Mouse (Mus musculus) urinary bladder, postnatal 14 days (tissue): ENCODE measurements around the gene Lrrc4c.

Experiments used
- DNase-seq: peaks from one replicate; pipeline ENCODE4 v3.0.0; 2021; ENCODE audit warnings: low spot score

Gene Lrrc4c

DNA sequence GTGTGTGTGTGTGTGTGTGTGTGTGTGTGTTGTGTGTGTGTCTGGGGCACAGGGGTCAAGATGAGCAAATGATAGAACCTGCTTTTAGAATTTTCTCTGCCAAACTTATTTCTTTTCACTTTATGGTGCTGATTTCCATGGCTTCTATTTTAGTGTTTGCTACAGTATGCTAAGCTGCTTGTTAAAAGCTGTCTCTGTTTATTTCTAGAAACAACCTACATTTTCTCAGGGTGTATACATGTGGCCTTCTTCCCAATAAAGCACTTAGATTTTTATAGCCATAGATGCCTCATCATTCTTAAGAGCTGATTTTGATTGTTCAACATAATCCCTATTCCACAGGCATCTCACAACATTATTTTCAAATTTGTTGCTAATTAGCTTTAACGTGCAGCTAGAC is 229.2 kb downstream of the Lrrc4c start:
- DNase-seq, result no peak

DNA sequence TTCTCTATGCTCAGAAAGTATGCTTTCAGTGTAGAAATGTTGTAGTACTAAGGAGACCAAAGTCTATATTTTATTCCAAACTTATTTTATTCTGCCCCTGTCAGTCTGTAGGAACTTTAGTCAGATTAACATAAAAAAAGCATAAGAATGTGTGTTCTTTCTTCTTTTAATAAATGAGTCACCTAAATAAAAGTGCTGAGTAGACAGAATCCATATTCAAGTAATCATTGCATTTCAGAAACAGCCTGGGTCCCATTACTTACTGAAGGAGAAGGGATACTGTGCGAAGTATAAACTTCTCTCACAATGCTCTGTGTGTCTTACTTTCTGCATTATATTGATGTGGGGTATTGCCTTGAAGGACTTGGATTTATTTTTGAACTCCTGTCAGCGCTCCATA is 255.8 kb downstream of the Lrrc4c start:
- no peak for DNase-seq

DNA sequence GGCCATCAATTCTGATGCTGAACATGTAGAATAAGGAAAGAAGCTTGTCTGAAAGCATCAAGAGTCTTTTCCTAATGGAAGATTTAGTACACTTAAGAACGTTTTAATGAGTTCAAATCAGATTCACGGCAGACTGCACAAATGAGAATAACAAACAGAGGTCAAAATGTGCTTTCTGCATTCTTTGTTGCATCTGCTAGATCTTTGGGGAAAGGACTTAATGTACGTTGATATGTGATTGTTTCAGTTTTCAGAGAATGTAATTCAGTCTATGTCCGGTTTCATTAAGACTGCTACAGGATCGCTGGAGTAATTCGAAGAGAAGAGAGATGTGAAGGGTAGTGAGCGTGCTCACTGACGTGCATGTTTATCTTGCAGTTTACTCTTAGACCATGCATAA is 259.7 kb downstream of the Lrrc4c start:
- no peak for DNase-seq

DNA sequence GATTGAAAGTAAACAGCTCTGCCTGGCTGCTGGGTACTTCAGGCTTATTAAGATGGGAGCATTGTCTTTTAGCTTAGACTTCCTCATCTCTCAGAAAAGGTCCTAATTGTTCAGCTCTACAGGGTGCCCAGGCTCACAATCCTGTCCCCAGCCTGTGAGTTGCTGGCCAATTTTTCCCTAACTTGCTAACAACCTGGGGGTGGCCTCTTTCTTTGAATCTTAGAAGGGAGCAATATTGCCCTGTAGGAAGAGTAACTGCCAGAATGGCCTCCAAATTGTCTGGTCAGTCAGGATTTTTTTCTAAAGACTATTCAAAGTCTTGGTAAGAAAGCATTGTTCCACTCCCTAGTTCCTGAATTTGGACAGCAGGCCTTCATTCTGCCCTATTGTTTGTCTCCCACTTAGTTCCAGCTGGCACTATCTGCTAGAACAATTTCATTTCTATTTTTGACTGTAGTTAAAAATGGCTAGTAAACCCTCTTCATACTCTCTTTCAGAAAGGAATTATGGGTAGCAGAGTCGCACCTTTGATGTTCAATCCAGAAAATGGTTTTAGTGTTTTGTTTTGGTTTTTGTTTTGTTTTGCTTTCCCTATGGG is 262.3 kb downstream of the Lrrc4c start:
- DNase-seq, result no peak

DNA sequence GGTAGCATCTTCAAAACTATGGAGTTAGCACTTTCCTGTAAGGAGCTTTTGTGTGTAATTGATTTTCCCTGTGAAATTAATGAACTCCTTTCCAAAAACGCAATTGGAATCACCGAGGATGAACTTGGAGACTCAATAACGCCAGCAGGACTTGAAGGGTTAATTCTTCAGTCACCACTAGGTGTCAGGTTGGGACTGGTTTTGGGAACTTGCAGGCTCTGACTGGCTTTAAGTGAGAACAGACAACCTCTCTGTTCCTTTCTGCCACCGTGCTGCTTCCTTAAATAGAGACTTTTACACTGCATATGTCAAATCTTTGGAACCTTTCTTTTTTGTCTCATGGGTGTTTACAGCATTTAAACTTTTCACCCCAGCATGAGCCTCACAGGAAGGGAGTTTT is 267.7 kb downstream of the Lrrc4c start:
- DNase-seq, result peak; percentile 10

DNA sequence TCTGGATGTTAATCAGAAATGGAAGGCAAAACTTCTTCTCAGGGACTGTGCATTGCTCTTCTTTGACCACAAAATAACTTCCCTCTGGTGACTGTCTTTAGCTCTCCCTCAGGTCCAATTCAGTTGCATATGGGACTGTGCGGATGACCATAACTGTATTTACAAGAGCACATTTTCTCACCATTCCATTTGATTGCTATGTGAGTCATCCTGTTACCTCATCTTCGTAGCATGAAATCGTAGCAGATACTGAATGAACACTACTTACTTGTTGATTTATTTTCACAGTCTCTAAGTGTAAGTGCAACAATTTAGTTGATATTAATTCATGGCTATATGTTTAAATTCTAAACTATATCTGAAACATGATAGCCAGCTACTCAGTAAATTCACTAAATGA is 286.8 kb downstream of the Lrrc4c start:
- DNase-seq, result no peak

DNA sequence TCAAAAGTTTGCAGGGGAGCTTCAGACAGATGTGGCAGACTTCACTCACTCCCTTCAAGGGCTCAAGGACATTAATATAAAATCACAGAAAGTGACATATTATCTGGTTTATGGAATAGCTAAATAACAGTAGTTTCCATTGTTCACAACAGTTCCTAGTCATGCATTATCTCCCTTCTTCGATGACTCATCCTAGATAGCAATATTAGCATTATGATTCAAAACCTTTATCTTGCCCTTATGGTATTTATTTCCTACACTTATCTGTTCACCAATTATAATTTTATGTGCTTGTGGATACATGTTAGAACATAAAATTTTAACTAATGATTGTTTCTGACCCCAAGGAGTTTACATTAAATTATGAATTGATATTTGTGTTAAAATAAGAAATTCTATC is 296.2 kb downstream of the Lrrc4c start:
- no peak for DNase-seq

DNA sequence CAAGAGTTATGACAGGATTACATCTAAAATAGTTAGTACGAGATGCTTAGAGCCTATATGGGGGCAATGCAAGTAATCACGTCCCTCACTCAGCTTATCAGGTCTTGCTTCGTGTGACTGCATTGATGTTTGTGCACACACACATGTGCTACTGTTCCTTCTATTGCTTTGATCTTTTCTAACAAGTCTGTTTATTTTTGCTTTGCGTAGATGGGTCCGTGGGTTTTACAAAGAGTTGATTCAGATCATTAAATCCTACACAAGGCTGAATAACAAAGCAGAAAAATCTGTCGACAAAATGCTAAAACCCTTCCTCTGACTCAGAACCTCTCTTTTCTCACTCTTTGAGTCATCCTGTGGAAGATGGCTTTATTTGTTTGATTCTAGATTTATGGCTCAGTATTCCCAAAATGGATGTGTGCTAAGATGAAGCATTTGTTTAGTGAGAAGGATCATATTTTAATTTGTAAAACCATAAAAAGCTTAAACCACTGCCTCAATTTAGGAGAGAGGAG is 300.8 kb downstream of the Lrrc4c start:
- no peak for DNase-seq

DNA sequence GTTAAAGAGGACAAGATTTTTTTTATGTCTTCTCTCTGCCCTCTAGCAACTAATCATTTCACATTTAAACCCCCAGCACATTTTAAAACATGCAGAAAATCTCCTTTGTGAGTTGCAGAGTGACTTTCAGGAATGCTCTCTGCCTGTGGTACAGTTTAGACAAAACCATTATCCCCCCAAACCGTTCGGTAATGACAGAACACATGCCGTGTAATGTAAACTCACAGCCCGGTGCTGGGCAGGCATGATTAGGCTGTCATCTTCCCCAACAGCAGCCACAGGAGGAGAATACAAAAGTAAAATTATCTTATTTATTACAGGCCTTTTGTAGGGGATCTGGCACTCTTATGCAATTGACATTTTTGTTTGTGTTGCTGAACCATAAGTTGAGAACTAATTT is 349.1 kb downstream of the Lrrc4c start:
- no peak for DNase-seq

DNA sequence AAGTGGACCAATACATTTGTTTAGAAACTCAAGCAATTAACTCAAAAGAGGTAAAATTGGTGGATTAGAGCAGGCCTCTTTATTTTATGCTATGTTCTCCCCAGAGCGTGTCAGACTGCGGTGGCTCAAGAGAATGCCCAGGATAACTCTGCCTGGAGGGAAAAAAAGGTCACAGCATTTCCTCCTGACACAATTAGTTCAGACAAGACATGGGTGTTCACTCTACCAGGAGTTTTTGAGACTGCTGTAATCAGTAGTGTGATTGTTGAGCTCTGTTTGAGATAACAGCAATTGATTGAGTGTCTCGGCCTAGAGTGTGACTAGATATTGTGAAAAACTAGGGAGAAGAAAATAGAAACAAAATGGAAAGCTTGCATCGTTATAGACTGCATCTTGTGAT is 363.8 kb downstream of the Lrrc4c start:
- DNase-seq, result no peak

DNA sequence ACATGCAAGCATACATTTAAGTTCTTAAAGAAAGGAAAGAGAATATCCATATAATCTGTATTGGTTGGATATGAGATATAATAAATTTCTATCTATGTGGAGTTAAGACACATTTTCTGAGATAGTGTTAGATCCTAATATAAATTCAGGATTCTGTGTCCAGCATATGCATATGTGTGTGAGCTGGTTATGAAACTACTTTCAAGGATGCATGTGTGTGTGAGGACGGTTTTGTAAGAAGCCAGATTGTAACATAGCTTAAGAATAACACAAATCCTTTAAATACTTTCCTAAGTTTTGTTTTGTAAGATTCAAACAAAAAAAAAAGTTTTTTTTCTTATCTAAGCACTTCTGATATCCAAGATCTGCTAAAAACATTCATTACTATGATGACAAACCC is 367.4 kb downstream of the Lrrc4c start:
- no peak for DNase-seq

DNA sequence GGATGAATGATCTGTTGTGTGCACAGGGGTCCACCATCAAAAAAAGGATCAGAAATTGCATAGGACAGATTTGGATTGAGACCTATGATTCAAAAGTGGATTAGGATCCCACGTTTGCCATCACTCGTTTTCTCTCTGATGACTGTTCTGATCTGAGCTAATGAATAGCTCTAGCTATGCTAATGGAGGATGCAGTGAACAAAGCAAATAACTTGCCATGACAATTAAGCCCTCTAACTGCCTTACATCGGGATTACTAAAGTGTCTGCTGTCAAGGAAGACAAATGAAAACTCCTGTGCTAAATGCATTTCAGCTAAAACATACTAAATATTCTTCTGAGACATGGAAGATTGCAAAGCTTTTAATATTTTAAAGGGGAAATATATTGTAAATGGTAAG is 387.0 kb downstream of the Lrrc4c start:
- DNase-seq, result no peak

DNA sequence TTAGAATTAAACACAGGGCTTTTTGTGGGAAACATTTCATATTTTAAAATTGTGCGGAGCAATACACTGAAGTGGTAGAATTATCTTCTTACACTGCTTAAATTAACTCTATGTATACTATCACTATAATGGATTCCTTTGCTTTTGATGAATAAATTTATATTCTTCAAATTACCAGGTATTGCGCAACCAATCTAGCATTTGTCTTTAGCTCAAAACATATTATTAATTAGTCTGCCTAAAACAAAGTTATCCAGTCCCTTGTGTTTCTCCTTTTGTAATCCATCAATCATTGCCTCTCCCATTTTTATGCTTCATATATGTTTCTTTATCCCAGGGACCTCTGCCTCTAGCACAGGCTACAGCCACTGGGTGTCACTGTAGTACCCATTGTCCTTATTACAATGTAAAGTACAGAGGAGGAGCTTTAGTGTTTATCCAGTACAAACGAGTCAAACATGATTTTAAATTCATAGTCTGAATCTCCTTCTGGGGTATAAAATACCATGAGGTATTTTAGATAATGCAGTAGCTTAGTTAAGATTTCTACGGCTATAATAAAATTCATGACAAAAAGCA is 389.9 kb downstream of the Lrrc4c start:
- no peak for DNase-seq

DNA sequence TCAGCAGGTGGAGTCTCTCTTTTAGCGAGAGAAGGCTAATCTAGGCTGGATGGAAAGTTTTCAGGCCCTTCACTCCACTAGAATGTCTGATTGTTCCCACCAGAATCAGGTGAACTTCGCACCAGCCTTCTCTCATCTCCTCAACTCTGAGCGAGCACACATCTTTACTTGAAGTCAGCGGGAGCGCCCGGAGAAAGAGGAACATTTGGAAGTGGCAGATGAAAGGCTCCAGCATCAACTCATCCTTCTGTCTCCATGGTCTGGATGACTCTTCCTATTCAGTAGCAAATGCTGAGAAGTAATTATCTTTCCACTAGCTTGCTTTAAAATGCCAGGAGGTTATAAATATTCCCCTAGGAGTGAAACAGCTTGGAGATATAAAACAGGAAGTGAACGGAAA is 396.6 kb downstream of the Lrrc4c start:
- no peak for DNase-seq

DNA sequence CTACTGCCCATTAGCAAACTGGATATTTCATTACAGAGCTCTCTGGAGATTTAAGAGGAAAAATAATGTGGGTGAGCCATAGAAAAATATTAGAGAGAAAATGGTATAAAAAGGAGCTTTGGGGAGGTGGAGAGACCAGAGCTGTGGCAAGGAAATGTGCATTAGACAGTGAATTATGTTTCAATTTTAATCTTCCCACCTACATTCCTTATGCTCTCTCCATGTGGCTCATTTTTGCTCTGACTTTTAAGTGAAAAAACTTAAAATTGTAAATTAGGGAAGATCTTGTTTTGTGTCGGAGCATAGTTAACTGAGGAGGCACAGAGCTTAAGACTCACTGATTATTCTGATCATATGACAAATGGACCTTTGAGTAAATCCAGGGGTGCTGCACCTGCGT is 399.4 kb downstream of the Lrrc4c start:
- no peak for DNase-seq

DNA sequence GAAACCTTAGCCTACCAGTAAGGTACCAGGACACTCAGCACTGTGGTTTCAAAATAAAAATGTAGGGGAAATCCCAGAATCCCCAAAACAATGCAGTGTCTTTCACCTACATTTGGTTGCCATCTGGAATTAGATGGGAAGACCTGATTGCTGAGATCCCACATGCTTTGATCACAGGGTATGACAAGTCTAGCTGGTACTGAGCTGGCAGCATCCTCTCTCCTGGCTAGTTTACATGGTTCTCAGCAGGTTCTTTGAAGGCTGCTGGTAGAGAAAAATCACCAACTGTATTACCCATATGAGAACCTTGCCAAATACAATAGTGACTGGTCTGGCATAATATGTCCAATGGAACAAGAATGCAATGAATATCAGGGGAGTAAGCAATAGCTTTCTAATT is 405.4 kb downstream of the Lrrc4c start:
- no peak for DNase-seq

DNA sequence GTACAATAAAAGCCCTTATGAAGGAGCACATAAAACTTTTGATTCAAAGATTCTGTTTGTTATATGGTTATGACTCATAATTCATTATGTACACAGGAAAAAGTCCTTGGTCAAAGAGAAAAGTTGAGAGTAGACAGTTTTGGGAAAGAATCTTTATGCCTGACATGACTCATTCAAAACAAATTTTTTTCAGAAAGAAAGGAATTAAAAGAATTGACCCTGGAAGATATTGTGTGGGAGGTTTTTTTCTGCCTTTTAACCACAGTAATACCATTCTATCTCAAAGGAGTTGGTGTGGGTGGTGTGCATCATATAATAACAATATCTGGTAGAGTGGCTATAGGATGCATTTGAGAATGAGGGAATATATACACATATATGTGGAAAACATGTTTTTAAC is 418.1 kb downstream of the Lrrc4c start:
- DNase-seq, result no peak

DNA sequence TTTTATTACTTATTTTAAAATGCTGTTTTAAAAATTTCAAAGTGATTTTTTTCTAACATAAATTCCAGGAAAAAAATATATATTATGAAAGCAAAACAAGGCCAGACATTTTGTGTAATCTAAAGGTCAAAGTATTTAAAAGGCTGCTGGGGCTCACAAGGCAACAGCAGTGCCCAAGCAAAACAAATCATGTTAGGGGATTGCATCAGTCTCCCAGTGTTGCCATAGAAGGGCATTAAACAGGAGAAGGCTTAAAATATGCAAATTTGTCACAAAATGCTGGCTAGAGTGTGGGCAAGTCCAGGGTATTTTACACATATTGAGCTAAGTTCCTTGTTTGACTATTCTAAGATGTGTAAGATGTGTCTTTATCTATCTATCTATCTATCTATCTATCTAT is 437.1 kb downstream of the Lrrc4c start:
- DNase-seq, result no peak

DNA sequence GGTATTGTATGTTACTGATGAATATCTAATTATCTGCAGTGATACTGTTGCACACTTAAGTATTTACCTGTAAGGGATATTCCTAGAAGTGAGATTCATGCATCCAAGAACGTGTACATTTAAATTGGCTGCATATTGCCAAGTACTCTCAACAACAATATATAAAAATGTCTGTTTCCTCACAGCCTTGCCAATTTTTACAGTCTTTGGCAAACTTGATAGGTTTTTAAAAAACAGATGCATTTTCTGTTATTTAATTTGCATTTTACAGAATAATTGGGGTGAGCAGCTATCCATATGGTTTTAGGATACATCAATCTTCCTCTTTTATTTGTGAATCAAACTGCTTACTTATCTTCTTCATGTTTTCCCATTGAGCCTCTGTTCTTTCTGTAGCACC is 439.7 kb downstream of the Lrrc4c start:
- no peak for DNase-seq

DNA sequence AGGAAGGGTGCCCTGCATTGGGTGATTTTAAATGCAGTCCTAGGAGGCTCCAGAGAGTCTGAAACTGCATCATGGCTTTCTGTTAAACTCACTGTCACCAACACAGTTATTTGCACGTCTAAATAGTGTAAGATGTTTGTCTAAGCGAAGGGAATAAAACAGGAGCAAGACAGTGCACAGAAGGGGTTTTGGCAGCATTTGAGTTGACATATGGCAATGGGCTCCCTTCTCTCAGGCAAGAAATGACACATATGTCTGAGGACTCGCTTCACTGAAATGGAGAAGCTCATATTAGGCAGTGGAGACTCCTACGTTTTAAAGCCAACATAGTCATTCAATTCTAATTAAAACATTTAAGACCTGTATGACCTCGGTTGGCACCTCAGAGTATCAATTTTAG is 445.6 kb downstream of the Lrrc4c start:
- DNase-seq, result no peak

DNA sequence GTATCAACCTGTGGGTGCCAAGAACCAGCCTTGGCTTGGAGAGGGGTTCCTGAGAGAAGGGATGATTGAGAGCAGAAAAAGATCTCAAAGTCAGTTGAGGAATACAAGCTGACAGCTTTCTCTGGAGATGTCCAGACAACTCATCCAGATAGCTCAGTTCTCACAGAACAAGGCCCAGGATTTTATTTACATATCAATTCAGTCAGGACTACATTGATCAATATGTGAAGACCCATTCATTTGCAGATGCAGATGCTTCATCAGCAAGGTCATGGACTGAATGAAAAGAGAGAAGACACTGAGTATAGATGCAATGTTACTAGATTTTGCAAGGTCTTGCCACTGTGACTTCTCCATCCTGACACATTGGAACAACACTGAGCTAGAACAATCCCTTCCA is 457.4 kb downstream of the Lrrc4c start:
- DNase-seq, result no peak

DNA sequence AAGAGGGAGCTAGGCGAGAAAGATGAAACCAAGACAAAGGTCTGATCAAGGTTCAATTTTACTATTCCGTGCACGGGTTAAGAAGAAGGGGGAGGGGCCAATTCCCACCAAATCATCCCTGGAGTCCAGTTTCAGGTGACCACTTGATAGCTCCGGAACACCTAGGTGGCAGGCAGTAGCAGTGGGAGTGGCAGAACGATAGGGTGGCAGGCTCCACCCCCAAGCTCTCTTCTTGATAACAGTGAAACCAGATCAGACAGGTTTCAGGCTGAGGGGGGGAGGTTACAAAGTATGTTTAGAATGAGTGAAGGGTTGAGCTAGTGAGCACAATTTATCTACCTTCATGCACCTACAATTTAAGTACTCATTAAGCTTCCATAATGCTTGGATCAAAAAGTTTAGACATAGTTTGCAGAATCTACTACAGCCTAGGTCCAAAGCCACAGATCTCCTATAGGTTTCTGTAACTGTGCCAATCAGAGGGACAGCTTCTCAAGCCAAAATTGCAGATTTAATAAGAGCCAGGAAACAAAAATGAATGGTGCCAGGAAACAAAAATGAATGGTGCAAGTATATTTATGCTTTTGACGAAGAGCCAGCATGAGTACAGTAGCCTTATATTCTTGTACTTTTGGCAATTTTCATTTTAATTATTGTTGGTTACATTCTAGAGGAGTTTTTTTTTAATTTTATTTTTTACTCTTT is 478.9 kb downstream of the Lrrc4c start:
- peak; percentile 2 for DNase-seq

DNA sequence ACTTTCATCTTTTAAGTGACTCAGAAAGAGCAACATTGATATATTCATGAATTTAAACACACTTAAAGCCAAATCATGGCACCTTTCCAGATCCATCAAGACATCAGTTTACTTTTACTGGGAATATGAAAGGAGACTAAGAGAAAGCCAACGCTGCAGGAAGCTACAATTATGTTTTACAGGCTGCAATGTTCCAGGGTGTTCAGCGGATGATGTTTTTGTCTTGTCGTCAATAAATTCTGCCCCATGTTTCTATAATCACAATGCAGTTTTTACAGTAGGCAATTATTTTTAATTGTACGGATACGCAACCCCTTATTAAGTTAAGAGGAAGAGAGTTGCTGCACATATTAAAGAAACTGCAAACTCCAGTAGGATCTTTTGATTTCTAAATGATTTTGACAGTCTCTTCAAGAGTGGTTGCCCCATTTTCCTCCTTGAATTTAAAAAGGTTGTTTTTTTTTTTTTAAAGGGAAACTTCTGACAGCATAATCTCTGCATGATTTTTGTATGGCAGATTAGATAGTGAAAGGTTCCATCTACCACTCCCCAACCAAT is 532.9 kb downstream of the Lrrc4c start:
- DNase-seq, result no peak
